Mouse (Mus musculus) liver, adult 2 months (tissue): ENCODE results near the gene Zfand2a.

Source experiments
- CTCF ChIP-seq: fragments of 200-500 bp; IDR thresholded peaks from 2 replicates; pipeline ENCODE4 v1.5.1; 2011; ENCODE audit warnings: low read depth, low read length, control low read depth
- POLR2A ChIP-seq: fragments of 200-500 bp; IDR thresholded peaks from 2 replicates; pipeline ENCODE4 v1.6.1; 2011; ENCODE audit warnings: low read length, control low read depth; ENCODE audit not compliant: insufficient read depth; ENCODE audit errors: extremely low read depth

DNA sequence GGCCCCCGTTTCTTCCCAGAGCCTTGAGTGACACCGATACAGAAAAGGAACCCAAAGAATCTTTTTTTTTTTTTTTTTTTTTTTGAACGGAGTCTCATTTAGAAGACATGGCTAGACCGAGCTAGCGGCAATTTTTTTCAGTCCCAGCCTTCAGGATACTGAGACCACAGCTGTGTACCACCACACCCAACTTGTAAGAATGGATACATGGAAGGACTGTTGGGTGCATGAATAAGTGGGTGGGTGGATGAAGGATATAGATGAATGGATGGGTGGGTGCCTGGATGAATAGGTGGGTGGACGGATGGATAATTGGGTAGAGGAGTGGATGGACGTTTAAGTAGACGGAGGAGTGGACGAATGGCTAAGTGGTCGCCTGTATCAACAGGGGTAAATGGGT, 24.4 kb downstream of the Zfand2a start:
- TF ChIP-seq POLR2A, result no peak
- no peak for TF ChIP-seq CTCF
